Mouse (Mus musculus) embryonic facial prominence, embryonic 10.5 days (tissue): ENCODE results near the gene Zfp382. TPM values are rescaled to one million over a fixed set of nuclear protein-coding genes. Genes with fewer than 3 reads are reported as not detected.
"Not testable (repeated sequence)": the region's sequence is repeated elsewhere in the genome, so short reads cannot be mapped to it uniquely, and the experiment has no call there.

Experiments
- DNase-seq: peaks from one replicate; pipeline ENCODE4 v3.0.0-alpha.2; 2017; ENCODE audit warnings: low spot score
- H3K27ac ChIP-seq: fragments of 300-500 bp; sonication (generic); replicated peaks from 2 replicates; pipeline ENCODE4 v1.5.1; 2016; ENCODE audit warnings: mild to moderate bottlenecking
- H3K27me3 ChIP-seq: fragments of 300-500 bp; sonication (generic); replicated peaks from 2 replicates; pipeline ENCODE4 v1.6.1; 2016; ENCODE audit warnings: low read depth, mild to moderate bottlenecking; ENCODE audit not compliant: poor library complexity, severe bottlenecking
- H3K36me3 ChIP-seq: fragments of 300-500 bp; sonication (generic); replicated peaks from 2 replicates; pipeline ENCODE4 v1.6.1; 2016; ENCODE audit warnings: mild to moderate bottlenecking, moderate library complexity
- H3K4me1 ChIP-seq: fragments of 300-500 bp; sonication (generic); 2 replicates; pipeline ENCODE4 v1.6.1; 2016
- H3K4me3 ChIP-seq: fragments of 300-500 bp; sonication (generic); 2 replicates; pipeline ENCODE4 v1.5.1; 2016; ENCODE audit warnings: mild to moderate bottlenecking, moderate library complexity
- H3K9me3 ChIP-seq: fragments of 300-500 bp; sonication (generic); 2 replicates; pipeline ENCODE4 v1.6.1; 2016; ENCODE audit warnings: mild to moderate bottlenecking
- WGBS: fragments of 180-500 bp; shearing (Covaris S2); methylation state at CpG from one replicate; pipeline ENCODE4 v1.1.7; 2016; 5-methylcytosine and 5-hydroxymethylcytosine counted together
- polyA plus RNA-seq: library from polyadenylated mRNA; unstranded; fragments of >200 nt; fragmentation: Nextera tagmentation; extraction: Ambion mirVana; gene quantifications from 2 replicates; pipeline ENCODE4 v1.2.1, GENCODE M21; 2016

The Zfp382 gene
- polyA plus RNA-seq, 1 experiment from 2014 or later = 11.4 TPM

GRCm38 (mm10) chr7:30099297-30099696 lies 22.4 kb upstream of the Zfp382 start:
- Histone ChIP-seq H3K27me3 (no peaks in the 10 kb centered on the region), H3K36me3 (peaks cover 75% of the 10 kb centered on the region), H3K9me3 (peaks cover 25% of the 10 kb centered on the region), H3K4me3 (no peak overlapping the region), H3K27ac (no peak overlapping the region), H3K4me1 (peaks cover 8% of the 10 kb centered on the region)
- WGBS = 96% methylated on average over 13 of the region's 13 CpGs
- no peak for DNase-seq

DNA sequence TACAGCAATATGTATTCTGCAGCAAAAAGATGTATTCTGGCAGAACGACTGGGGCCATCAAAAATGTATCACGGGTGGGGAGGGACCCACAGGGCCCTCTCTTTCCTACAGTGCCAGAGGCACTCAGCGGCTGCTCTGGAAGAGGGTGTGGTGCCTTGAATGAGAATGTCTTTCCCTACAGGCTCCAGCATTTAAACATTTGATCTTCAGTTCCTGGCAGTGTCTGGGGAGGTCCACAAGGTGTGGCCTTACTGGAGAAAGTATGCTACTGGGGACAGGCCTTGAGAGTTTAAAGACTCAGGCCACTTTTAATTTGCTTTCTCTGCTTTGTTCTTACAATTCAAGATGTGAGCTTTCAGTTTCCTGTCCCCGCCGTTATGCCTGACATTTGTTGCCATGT lies 5.7 kb upstream of the Zfp382 start:
- Histone ChIP-seq H3K27ac (no peak overlapping the region), H3K36me3 (peaks cover 6% of the 10 kb centered on the region; the same call in 1 of the 2 replicates), H3K4me1 (0 out of 2 replicates have a peak, but pooled peaks cover 1% of the 10 kb centered on the region), H3K9me3 (peaks cover 42% of the 10 kb centered on the region), H3K27me3 (no peaks in the 10 kb centered on the region), H3K4me3 (no peak overlapping the region)
- WGBS = 93% methylated on average over 5 of the region's 5 CpGs
- no peak for DNase-seq

GRCm38 (mm10) chr7:30117935-30118334 lies 3.8 kb upstream of the Zfp382 start:
- DNase-seq, H3K27me3 ChIP-seq, H3K27ac ChIP-seq, H3K4me3 ChIP-seq, H3K36me3 ChIP-seq: not testable (repeated sequence)
- 95% methylated on average over 12 of the region's 12 CpGs for WGBS
- H3K9me3 ChIP-seq = peaks cover 42% of the 10 kb centered on the region
- H3K4me1 ChIP-seq = peaks cover 15% of the 10 kb centered on the region

- 12% methylated on average over 15 of the region's 15 CpGs for WGBS
- H3K27ac ChIP-seq = peak overlapping the region; percentile 86
Observed at GRCm38 (mm10) chr7:30122188-30122530, 417 bp downstream of the Zfp382 start.

GRCm38 (mm10) chr7:30129900-30130299 lies 8.2 kb downstream of the Zfp382 start:
- peaks cover 14% of the 10 kb centered on the region for H3K9me3 ChIP-seq
- peaks cover 91% of the 10 kb centered on the region for H3K36me3 ChIP-seq
- WGBS = 93% methylated on average over 8 of the region's 8 CpGs
- H3K27me3 ChIP-seq = no peaks in the 10 kb centered on the region
- no peak overlapping the region for H3K4me3 ChIP-seq
- H3K4me1 ChIP-seq = no peaks in the 10 kb centered on the region
- no peak overlapping the region for H3K27ac ChIP-seq
- no peak for DNase-seq

More at GRCm38 (mm10) chr7:30122188-30122530, 417 bp downstream of the Zfp382 start:
- Histone ChIP-seq H3K9me3 (peaks cover 9% of the 10 kb centered on the region; the same call in 1 of the 2 replicates), H3K36me3 (peaks cover 19% of the 10 kb centered on the region), H3K27me3 (no peaks in the 10 kb centered on the region), H3K4me1 (peaks cover 16% of the 10 kb centered on the region), H3K4me3 (peak overlapping the region; percentile 73)
- no peak for DNase-seq

- 96% methylated on average over 4 of the region's 4 CpGs for WGBS
- no peak for DNase-seq
- peaks cover 93% of the 10 kb centered on the region for H3K36me3 ChIP-seq
Observed at GRCm38 (mm10) chr7:30132396-30132795, 10.7 kb downstream of the Zfp382 start.

GRCm38 (mm10) chr7:30136826-30137225 lies 15.1 kb downstream of the Zfp382 start:
- H3K9me3 ChIP-seq = peaks cover 17% of the 10 kb centered on the region
- no peaks in the 10 kb centered on the region for H3K27me3 ChIP-seq
- H3K36me3 ChIP-seq = peaks cover 90% of the 10 kb centered on the region
- no peak overlapping the region for H3K4me3 ChIP-seq
- WGBS = 92% methylated on average over 10 of the region's 10 CpGs
- no peak for DNase-seq
- H3K4me1 ChIP-seq = no peaks in the 10 kb centered on the region
- H3K27ac ChIP-seq = no peak overlapping the region

More at GRCm38 (mm10) chr7:30132396-30132795, 10.7 kb downstream of the Zfp382 start:
- Histone ChIP-seq H3K4me1 (no peaks in the 10 kb centered on the region), H3K27ac (no peak overlapping the region), H3K9me3 (peaks cover 14% of the 10 kb centered on the region), H3K4me3 (no peak overlapping the region), H3K27me3 (no peaks in the 10 kb centered on the region)

- H3K27ac ChIP-seq = peak overlapping the region; percentile 89
- 17% methylated on average over 8 of the region's 8 CpGs for WGBS
- H3K4me3 ChIP-seq = peak overlapping the region; percentile 62
- no peaks in the 10 kb centered on the region for H3K27me3 ChIP-seq
- DNase-seq = no peak
- peaks cover 31% of the 10 kb centered on the region for H3K9me3 ChIP-seq
- H3K36me3 ChIP-seq = peaks cover 63% of the 10 kb centered on the region
- H3K4me1 ChIP-seq = peaks cover 3% of the 10 kb centered on the region; the same call in 1 of the 2 replicates
Observed at GRCm38 (mm10) chr7:30143170-30143554, 21.4 kb downstream of the Zfp382 start.

DNA sequence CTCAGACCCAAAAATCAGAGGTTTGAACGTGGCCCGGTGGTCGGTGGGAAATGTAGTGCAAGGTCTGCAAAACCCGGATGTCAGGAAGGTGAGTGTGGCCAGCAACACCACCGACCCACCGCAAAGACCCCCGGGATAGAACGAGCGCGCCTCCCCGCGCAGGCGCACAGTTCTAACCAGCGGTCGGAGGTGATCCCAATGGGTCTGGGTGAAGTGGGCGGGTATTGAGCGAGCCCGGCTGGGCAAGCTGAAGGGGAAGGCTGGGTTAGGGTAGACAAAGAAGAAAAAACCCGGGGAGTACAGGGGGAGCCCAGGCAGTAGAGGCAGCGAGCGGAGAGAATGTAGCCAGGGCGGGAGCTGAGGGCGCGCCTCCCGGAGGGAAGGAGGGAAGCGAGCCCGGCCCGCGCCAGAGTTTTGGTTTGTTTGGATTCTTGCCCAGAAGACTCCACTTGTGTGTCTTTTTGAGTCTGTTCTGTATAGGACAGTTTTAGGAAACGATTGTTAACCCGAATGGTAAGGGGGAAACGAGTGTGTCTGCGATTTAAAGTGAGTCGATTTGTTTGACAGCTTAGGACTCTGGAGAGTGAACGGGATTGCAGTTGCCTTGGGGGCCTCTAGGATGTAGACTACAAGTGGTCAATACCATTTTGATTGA lies 21.9 kb downstream of the Zfp382 start:
- peak; percentile 94 for DNase-seq
- Histone ChIP-seq H3K27me3 (no peaks in the 10 kb centered on the region), H3K36me3 (peaks cover 63% of the 10 kb centered on the region), H3K4me3 (peak overlapping the region; percentile 62), H3K27ac (peak overlapping the region; percentile 89), H3K4me1 (peaks cover 3% of the 10 kb centered on the region; the same call in 1 of the 2 replicates), H3K9me3 (peaks cover 36% of the 10 kb centered on the region)
- WGBS = 3% methylated on average over 35 of the region's 35 CpGs

DNA sequence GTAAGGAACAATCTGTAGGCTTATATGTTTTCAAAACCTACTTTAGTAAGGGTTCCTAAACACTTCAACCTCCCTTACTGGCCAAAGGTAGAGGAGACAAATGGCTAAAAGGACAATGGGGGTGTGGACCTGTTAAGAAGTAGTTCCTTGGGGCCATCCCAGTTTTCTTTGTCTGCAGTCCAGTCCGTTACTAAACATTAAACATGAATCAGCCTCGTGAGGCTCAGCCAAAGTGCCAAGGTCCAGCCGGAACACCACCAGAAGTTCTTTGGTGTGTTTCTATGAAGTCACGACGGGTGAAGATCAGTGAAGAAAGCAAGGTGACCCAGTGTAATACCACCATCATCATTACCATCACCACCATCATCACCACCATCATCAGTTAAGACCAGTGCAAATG lies 25.3 kb downstream of the Zfp382 start:
- no peak for DNase-seq
- Histone ChIP-seq H3K4me3 (no peak overlapping the region), H3K4me1 (peaks cover 3% of the 10 kb centered on the region; the same call in 1 of the 2 replicates), H3K27me3 (no peaks in the 10 kb centered on the region), H3K27ac (no peak overlapping the region), H3K9me3 (peaks cover 67% of the 10 kb centered on the region), H3K36me3 (peaks cover 73% of the 10 kb centered on the region)
- 95% methylated on average over 5 of the region's 5 CpGs for WGBS

GRCm38 (mm10) chr7:30154040-30154439 lies 32.3 kb downstream of the Zfp382 start:
- 84% methylated on average over 1 of the region's 1 CpGs for WGBS
- no peak for DNase-seq
- Histone ChIP-seq H3K36me3 (peaks cover 98% of the 10 kb centered on the region), H3K27me3 (no peaks in the 10 kb centered on the region), H3K4me3 (no peak overlapping the region), H3K27ac (no peak overlapping the region), H3K9me3 (peaks cover 95% of the 10 kb centered on the region), H3K4me1 (no peaks in the 10 kb centered on the region)

DNA sequence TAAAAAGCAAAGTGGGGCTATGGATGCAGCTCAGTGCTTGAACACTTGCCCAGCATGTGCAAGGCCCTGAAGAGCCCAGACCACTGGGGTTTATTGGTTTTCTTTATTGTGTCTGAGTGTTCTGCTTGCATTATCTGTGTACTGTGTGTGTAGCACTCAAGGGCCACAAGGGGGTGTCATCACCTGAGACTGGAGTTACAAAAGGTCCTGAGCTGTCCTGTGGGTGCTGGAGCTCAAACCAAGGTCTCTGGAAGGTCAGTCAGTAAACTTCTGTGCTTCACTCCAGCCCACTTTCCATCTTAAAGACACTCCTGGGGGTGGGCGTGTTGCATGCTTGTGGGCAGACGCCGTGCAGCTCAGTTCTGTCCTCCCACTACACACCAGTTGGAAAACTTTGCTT lies 33.8 kb downstream of the Zfp382 start:
- no peaks in the 10 kb centered on the region for H3K4me1 ChIP-seq
- H3K27me3 ChIP-seq = no peaks in the 10 kb centered on the region
- H3K27ac ChIP-seq = no peak overlapping the region
- peaks cover 95% of the 10 kb centered on the region for H3K9me3 ChIP-seq
- peaks cover 98% of the 10 kb centered on the region for H3K36me3 ChIP-seq
- no peak for DNase-seq
- no peak overlapping the region for H3K4me3 ChIP-seq
- WGBS = 97% methylated on average over 3 of the region's 3 CpGs

- Histone ChIP-seq H3K27ac (no peak overlapping the region), H3K4me3 (no peak overlapping the region), H3K36me3 (peaks cover 100% of the 10 kb centered on the region), H3K27me3 (no peaks in the 10 kb centered on the region), H3K4me1 (0 out of 2 replicates have a peak, but pooled peaks cover 1% of the 10 kb centered on the region), H3K9me3 (peaks cover 96% of the 10 kb centered on the region)
- 98% methylated on average over 5 of the region's 5 CpGs for WGBS
- no peak for DNase-seq
Observed at GRCm38 (mm10) chr7:30163113-30163512, 41.4 kb downstream of the Zfp382 start.
